Mouse (Mus musculus) lung, postnatal 25 days (tissue): ENCODE measurements around the gene Gpr45.
A peak's percentile ranks its signal among the peaks of the same experiment; 100 is the strongest.

Source experiments
- DNase-seq: peaks from one replicate; pipeline ENCODE4 v3.0.0; 2022; ENCODE audit warnings: low spot score

Gpr45 gene

DNA sequence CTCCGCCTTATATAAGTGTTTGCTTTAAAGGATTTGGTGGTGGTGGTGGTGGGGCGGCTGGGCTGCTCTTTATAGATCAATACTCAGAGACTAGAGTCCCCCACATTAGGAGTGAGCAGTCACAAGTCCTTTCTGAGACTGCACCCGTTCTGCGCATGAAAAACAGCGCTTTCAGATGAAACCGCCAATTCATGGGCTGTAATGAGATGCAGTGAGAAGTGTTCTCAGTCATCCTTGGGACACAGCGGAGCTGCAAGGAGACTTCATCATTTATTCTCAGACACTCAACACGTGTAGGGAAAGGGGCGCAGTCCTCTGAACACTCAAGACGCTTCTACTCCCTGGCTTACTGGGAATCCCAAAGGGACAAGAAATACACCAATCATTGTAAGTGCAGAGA, 95.1 kb downstream of the Gpr45 start:
- no peak for DNase-seq

DNA sequence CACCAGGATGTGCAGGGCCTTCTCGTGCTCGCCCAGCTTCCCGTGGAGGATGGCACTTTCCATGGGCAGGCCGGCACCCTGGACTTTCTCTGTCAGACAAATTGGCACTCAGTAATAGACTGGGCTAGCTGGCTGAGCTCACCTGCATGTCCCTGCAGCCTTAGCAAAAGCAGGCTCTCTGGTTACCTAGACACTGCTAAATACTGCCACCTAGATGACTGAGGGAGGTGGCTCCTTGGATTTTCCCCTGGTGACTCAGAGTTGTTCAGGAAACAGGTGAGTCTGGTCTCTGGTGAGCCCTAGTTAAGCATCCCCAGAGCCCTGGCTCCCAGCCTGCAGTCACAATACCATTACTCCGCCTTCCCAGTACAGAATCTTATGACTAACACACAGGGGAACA, 99.2 kb downstream of the Gpr45 start:
- DNase-seq, result no peak

DNA sequence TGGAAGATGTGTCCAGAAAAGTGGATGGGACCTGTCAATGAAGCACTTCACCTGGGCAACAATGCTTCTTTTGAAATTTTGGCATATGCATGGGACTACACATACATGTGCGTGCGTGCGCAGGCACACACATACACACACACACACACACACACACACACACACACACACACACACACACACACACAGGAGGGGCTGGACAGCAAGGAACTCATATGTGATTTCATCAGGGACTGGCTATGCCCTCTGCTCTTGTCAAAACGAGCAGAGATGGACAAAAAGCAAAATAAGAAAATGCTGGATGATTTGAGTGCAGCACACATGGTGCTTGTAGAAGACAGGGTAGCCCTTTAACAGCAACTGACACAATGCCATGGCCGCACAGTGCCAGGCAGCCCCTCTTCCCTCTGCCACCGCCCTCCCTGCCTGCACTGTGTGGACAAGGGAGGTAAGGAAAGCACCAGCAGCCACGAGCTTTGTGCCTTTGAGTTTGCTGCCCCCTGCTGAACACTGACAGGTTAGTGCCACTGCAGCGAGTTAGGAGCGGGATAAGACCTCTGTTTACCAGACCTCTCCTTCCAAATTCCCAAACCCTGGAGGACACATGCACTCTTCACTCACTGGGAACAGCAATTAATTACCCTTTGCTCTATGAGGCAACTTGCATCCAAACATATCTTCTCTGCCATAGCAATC, 113.1 kb downstream of the Gpr45 start:
- peak; percentile 58 for DNase-seq

DNA sequence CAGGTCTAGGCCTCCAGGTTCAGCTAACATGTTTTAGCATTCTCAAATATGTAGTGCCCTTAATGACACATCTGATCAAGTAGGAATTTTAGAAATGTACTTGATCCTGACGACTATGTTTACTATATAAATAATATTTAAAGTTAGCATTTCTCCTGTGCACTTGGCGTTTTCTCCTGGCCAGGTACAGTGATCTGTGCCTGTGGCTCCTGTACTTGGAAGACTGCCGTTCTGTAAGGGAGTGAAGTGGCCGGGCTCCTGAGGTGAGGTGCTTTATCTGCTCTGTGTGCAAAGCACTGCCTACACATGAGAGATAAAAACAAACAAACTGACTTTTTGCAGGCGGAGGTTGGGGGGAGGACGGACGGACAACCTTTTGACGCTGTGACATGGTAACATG, 113.9 kb downstream of the Gpr45 start:
- peak; percentile 27 for DNase-seq

DNA sequence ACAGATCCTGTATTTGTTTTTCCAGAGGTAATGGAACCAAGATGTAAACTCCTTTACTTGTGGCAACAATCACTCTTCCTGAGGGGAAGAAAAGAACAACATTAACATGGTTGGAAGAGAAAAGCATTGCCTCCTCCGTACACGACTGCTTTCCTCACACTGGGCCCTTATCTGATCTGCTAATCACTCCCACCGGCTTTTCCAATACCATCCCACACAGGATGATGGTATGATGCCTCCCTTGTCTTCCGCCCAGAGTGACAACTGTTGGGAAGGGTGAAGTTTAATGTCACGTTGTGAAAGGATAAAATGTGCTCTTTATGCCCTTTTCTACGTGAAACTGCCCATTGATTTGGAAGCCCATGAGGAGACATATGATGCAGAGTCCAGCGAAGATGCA, 114.9 kb downstream of the Gpr45 start:
- no peak for DNase-seq

DNA sequence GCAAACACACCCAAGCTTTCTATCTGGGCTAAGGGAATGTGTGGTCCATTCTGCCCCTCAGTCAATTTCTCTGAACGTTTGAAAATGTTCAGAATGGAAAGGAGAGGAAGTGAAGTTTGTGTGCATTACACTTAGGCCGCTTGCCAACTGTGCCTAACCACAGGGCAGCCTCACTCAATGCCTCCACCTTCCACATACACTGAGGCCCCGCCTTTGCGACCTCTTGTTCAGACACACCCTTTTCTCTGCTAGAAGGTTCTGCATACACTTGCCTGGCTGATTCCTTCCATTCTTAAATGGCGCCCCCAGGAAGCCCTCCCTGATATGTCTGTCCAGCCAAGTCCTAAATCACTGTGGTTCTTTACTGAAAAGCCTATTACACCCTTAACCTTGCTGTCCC, 118.1 kb downstream of the Gpr45 start:
- peak; percentile 47 for DNase-seq

DNA sequence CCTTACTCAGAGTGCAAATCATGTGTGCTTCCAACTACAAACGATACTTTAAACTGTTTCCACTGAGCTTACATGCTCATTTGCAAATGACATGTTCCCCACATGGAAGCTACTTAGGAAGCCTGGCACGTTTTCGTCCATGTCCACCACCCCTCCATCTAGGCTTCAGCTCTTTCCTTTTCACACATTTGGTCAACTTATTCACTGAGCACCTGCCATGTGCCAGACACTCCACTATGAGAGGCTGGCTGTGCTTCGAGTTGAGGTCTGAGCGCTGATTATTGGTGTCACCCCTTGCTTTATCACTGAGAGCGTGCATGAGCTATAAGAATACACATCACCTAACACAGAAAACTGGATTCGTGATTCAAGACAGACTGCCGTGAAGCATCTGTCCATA, 119.4 kb downstream of the Gpr45 start:
- no peak for DNase-seq

DNA sequence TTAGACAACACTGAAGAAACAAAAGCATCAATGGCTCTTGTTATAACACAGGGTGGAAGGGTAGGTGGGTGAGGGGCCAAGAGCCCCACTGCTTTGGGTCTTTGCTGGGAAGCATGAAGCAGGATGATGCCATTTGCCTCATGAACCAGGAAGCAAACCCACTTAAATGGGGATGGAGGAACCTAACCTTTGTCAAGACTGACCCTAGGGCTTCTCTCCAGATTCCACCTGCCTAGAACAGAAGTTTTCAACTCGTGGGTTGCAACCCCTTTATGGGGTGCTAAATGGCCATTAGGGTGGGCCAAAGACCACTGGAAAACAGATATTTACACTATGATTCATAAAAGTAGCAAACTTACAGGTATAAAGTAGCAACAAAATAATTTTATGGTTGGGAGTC, 119.9 kb downstream of the Gpr45 start:
- no peak for DNase-seq

DNA sequence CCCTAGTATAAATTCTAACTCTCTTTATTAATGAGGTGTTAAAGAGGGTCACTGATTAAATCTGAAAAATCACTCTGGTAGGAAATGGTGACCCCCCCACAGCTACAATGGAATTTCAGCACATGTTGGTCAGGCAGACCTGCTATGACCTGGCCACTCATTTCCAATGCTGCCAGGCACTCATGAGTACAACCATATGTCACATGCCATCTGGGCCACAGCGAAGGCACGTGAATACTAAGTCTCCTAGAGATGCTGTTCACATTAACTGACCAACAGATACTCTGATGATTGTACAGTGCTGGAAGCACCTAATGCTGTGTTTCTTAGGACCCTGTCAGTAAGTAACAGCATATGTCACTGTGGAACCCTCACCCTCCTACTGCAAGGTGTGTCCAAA, 122.1 kb downstream of the Gpr45 start:
- no peak for DNase-seq

DNA sequence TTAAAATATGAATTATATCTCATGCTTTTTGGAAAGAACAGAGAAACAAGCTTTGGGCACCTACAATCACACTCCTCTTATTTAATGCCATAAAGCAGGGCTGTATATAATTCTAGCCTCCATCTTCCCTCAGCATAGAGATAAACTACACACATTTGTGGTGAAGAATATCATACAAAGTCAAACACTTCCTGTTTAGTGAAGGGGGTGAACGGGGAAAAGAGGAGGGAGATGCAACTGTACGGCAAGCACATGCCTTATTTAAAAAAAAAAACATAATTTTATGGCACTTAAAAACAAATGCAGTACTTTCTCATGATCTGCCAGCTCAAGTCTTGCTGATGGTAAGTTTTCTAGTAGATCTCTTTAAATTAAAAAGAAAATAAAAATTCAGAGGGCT, 125.5 kb downstream of the Gpr45 start:
- no peak for DNase-seq

DNA sequence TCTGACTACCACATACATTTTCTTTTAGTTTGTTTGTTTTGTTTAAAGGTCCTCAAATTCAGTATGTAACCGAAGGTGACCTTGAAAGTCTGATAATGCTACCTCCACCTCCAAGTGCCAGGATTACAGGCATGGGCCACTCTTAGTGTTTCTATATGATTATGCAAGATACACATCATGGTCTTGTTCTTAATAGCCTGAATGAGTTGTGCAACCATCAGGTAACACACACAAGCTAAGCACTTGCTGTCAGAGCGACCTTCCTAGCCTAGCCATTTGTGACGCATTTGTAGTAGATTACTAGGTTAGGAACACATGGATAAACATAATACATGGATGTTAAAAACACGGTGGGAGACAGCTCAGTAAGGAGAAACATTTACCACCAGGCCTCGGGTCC, 130.3 kb downstream of the Gpr45 start:
- no peak for DNase-seq
